Mouse (Mus musculus): ENCODE results near the gene Celsr1.

- TF ChIP-seq POLR2A (IDR thresholded peaks at IDR 0.05; ENCODE audit: borderline replicate concordance, insufficient read depth, low read length) = no peak
- TF ChIP-seq CTCF (IDR thresholded peaks at IDR 0.05; ENCODE audit: borderline replicate concordance, insufficient read depth, low read depth, low read length) = no peak
These were observed 63.1 kb downstream of the Celsr1 start for GRCm38 (mm10) chr15:85970441-85970840.
